Mouse (Mus musculus) kidney, postnatal 0 days (tissue): Measurements from ENCODE around the gene Styx. TPM values are rescaled to one million over a fixed set of nuclear protein-coding genes. Genes with fewer than 3 reads are reported as not detected.
"Not testable (repeated sequence)": the region's sequence is repeated elsewhere in the genome, so short reads cannot be mapped to it uniquely, and the experiment has no call there.

ENCODE experiments used
- ATAC-seq: fragments of 200-750 bp; cut with Nextera tagmentation; replicated peaks from 2 replicates; pipeline ENCODE4 v1.8.0; 2017; ENCODE audit warnings: low read depth, moderate number of reproducible peaks, moderate TSS enrichment, moderate library complexity; ENCODE audit not compliant: low FRiP score
- DNase-seq: peaks from one replicate; pipeline ENCODE4 v3.0.0-alpha.2; 2016; ENCODE audit warnings: low spot score
- H3K27ac ChIP-seq: fragments of 300-500 bp; sonication (generic); 2 replicates; pipeline ENCODE4 v1.5.1; 2014; ENCODE audit warnings: mild to moderate bottlenecking
- H3K27me3 ChIP-seq: fragments of 300-500 bp; sonication (generic); 2 replicates; pipeline ENCODE4 v1.6.1; 2014; ENCODE audit warnings: low read length, mixed read lengths; ENCODE audit not compliant: insufficient read depth
- H3K36me3 ChIP-seq: fragments of 300-500 bp; sonication (generic); 2 replicates; pipeline ENCODE4 v1.6.1; 2014; ENCODE audit warnings: low read length, mixed read lengths; ENCODE audit not compliant: insufficient read depth
- H3K4me1 ChIP-seq: fragments of 300-500 bp; sonication (generic); replicated peaks from 2 replicates; pipeline ENCODE4 v1.6.1; 2014; ENCODE audit warnings: antibody characterized with exemption, low read length, mixed read lengths; ENCODE audit not compliant: insufficient read depth
- H3K4me2 ChIP-seq: fragments of 300-500 bp; sonication (generic); 2 replicates; pipeline ENCODE4 v1.6.1; 2014; ENCODE audit warnings: mild to moderate bottlenecking, low read length, moderate library complexity, mixed read lengths
- H3K4me3 ChIP-seq: fragments of 300-500 bp; sonication (generic); replicated peaks from 2 replicates; pipeline ENCODE4 v1.5.1; 2014; ENCODE audit warnings: low read depth, low read length
- H3K9ac ChIP-seq: fragments of 300-500 bp; sonication (generic); 2 replicates; pipeline ENCODE4 v1.6.1; 2014; ENCODE audit warnings: low read depth, low read length
- H3K9me3 ChIP-seq: fragments of 300-500 bp; sonication (generic); replicated peaks from 2 replicates; pipeline ENCODE4 v1.6.1; 2016; ENCODE audit warnings: low read length, inconsistent platforms, mixed read lengths
- CTCF ChIP-seq: IDR thresholded peaks from 2 replicates; pipeline ENCODE4 v1.5.1; 2016; ENCODE audit warnings: antibody characterized with exemption, low read depth, mild to moderate bottlenecking, moderate library complexity
- WGBS: fragments of 180-500 bp; shearing (Covaris S2); extraction: QIAGEN DNeasy Blood & Tissue Kit; methylation state at CpG from one replicate; pipeline ENCODE4 v1.1.7; 2014; 5-methylcytosine and 5-hydroxymethylcytosine counted together
- polyA plus RNA-seq: library from polyadenylated mRNA; unstranded; fragments of >200 nt; fragmentation: Nextera tagmentation; extraction: Ambion mirVana; gene quantifications from 2 replicates; pipeline ENCODE4 v1.2.1, GENCODE M21; 2015

The Styx gene
- polyA plus RNA-seq, 1 experiment from 2014 or later = 82.3 TPM

DNA sequence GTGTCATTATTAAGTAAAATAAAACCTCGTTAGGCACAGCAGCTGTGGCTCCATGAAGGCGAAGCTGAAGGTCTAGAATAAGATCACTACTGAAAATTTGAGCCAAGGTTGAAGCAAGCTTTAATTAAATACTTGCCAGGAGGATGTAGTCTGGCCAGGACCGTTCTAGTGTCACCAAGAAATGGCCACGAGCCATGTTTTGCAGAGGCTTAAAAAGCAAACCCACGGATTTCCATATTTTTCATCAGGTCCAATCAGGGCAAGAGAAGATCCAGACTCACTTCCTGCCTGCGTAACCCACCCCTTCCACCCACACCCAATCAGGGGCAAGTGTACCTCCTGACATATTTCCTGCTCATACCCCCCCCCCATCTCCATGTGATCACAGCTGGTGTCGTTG, 52.8 kb downstream of the Styx start:
- WGBS = 79% methylated on average over 7 of the region's 7 CpGs
- no peaks in the 10 kb centered on the region for H3K4me1 ChIP-seq
- ATAC-seq (no peak), DNase-seq (no peak)
- H3K4me2 ChIP-seq = no peak overlapping the region
- H3K4me3 ChIP-seq = no peak overlapping the region
- H3K27me3 ChIP-seq = no peaks in the 10 kb centered on the region
- no peaks in the 10 kb centered on the region for H3K36me3 ChIP-seq
- no peak for TF ChIP-seq CTCF
- no peak overlapping the region for H3K27ac ChIP-seq
- H3K9me3 ChIP-seq = no peaks in the 10 kb centered on the region
- no peak overlapping the region for H3K9ac ChIP-seq

DNA sequence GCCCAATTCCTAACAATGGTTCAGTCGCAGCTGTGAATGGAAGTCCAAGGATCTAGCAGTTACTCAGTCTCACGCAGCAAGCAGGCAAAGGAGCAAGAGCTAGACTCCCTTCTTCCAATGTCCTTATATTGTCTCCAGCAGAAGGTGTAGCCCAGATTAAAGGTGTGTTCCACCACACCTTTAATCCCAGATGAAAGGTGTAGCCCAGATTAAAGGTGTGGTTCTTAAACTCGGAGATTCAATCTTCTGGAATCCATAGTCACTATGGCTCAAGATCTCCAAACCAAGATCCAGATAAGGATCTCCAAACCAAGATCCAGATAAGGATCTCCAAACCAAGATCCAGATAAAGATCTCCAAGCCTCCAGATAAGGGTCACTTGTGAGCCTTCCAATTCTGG, 53.9 kb downstream of the Styx start, which contains the start of gene Gnpnat1:
TSS of gene Gnpnat1 (minus strand) at position 101 of the 400 bp plus-strand sequence.
- WGBS = 78% methylated on average over 1 of the region's 3 CpGs
- H3K27ac ChIP-seq, H3K9ac ChIP-seq, ATAC-seq, H3K4me3 ChIP-seq, DNase-seq, H3K4me1 ChIP-seq, H3K9me3 ChIP-seq, H3K4me2 ChIP-seq, H3K27me3 ChIP-seq, H3K36me3 ChIP-seq: not testable (repeated sequence)

DNA sequence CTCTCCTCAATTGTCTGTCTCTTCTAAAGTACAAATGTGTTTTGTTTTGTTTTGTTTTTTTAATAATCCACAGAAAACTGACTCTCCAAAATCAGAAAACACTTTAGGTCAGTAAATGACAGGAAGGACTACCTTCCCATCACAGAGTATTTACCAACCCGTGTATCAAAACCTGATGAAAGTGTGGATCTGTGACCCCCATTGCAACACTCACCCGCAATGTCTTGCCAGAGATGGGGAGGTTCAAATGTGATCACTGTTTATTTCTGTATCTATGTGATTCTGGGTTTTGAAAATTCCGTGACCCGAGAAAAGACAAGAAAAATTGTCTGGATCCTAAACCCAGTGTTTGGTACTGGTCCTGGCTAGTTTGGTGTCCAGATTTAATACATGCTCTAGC, 65.4 kb downstream of the Styx start:
- WGBS = 84% methylated on average over 4 of the region's 4 CpGs
- no peak for ATAC-seq
- H3K4me1 ChIP-seq = no peaks in the 10 kb centered on the region

DNA sequence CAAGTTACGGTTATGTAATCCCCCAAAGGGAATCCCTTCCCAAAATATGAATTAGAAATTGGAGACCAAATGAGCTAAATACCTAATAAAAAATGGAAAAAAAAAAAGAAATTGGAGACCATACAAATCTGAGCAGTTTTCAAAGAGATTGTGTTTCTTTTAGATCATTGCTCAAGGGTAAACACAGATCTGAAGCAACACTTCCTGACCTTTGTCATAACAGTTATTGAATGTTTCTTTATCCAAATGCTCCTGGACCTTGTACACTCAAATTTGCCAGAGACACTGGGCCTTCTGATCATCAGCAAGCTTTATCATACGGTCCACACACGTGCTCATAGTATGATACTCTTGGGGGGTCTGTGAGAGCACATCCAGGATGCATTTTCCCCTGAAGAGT, 67.7 kb downstream of the Styx start:
- no peak overlapping the region for H3K4me2 ChIP-seq
- no peak overlapping the region for H3K9ac ChIP-seq
- H3K36me3 ChIP-seq = no peaks in the 10 kb centered on the region
- no peak overlapping the region for H3K27ac ChIP-seq
- ATAC-seq = no peak
- DNase-seq = no peak
- WGBS = 81% methylated on average over 3 of the region's 3 CpGs
- no peaks in the 10 kb centered on the region for H3K9me3 ChIP-seq
- H3K27me3 ChIP-seq = no peaks in the 10 kb centered on the region
- H3K4me3 ChIP-seq = no peak overlapping the region
- no peak for TF ChIP-seq CTCF
- no peaks in the 10 kb centered on the region for H3K4me1 ChIP-seq

More for the DNA sequence above, 65.4 kb downstream of the Styx start:
- Histone ChIP-seq H3K4me2 (no peak overlapping the region), H3K4me3 (no peak overlapping the region), H3K9ac (no peak overlapping the region), H3K36me3 (no peaks in the 10 kb centered on the region), H3K9me3 (no peaks in the 10 kb centered on the region), H3K27ac (no peak overlapping the region), H3K27me3 (no peaks in the 10 kb centered on the region)
- TF ChIP-seq CTCF = no peak
- no peak for DNase-seq

DNA sequence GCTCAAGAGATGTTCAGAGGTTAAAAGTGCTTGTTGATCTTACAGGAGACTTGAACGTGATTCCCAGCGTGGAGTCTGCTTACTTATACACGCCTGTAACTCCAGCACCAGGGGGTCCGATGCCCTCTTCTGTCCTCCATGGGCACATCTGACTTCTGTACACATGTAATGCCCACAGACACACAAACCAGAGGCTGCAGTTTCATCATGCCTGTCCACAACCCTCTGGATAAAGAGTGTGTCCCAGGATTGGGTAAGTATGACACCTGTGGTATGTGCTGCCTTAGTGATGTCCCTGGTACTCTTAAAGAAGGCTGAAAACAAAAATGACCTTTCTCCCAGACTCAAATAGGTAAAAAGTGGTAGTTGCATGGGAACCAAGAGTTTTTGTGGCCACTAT, 68.4 kb downstream of the Styx start:
- no peak overlapping the region for H3K4me3 ChIP-seq
- no peak overlapping the region for H3K4me2 ChIP-seq
- H3K9ac ChIP-seq = no peak overlapping the region
- H3K36me3 ChIP-seq = no peaks in the 10 kb centered on the region
- no peak overlapping the region for H3K27ac ChIP-seq
- H3K4me1 ChIP-seq = no peaks in the 10 kb centered on the region
- DNase-seq = no peak
- no peaks in the 10 kb centered on the region for H3K9me3 ChIP-seq
- ATAC-seq = no peak
- TF ChIP-seq CTCF = no peak
- WGBS = 77% methylated on average over 4 of the region's 4 CpGs
- H3K27me3 ChIP-seq = no peaks in the 10 kb centered on the region

DNA sequence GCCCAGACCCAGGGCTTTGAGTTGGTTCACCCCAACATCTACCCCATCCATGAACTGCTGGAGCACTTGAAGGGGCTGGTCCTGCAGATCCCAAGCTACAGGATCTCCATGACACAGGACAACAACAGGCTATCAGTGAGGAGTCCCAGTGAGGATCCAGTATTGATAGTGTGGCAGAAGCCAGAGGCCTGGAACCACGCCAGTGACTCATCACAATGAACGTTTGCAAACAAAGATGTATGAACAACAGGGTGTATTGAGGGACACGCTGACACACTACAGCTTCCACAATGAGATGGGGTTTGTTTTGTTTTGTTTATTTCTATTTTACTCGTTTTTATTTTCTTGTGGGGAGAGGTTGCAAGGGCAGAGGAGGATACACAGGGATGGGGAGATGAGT, 71.5 kb downstream of the Styx start:
- 71% methylated on average over 4 of the region's 4 CpGs for WGBS
- Histone ChIP-seq H3K4me3 (no peak overlapping the region), H3K27me3 (no peaks in the 10 kb centered on the region), H3K4me2 (no peak overlapping the region), H3K9ac (no peak overlapping the region), H3K4me1 (no peaks in the 10 kb centered on the region), H3K9me3 (no peaks in the 10 kb centered on the region), H3K27ac (no peak overlapping the region), H3K36me3 (no peaks in the 10 kb centered on the region)
- TF ChIP-seq CTCF = no peak
- no peak for ATAC-seq
- no peak for DNase-seq

DNA sequence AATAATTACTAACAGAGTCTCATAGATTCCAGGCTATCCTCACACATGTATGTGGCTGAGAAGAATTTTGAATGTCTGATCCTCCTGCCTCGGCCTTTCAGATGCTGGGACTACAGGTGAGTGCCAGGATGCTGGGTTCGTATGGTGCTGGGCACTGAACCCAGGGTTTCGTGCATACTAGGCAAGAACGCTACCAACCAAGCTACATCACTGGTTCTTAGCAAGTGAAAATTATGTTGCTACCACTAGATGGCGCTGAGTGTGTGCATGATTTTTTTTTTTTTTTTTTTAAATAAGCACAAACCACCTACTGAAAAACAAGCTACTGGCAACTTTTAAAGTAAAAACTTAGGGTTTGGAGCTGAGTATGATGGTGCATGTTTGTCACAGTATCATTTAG, 72.3 kb downstream of the Styx start:
- ATAC-seq = peak; percentile 78; the same call in 1 of the 2 replicates
- no peaks in the 10 kb centered on the region for H3K4me1 ChIP-seq

More for the DNA sequence above, 72.3 kb downstream of the Styx start:
- Histone ChIP-seq H3K9ac (no peak overlapping the region), H3K36me3 (no peaks in the 10 kb centered on the region), H3K27ac (no peak overlapping the region), H3K27me3 (no peaks in the 10 kb centered on the region), H3K9me3 (no peaks in the 10 kb centered on the region), H3K4me2 (no peak overlapping the region), H3K4me3 (no peak overlapping the region)
- peak; percentile 86 for DNase-seq
- 4% methylated on average over 5 of the region's 5 CpGs for WGBS
- TF ChIP-seq CTCF = peak; percentile 81
